Comparison of ENCODE assay signal across 1 mouse cellular context in the genomic region with DNA sequence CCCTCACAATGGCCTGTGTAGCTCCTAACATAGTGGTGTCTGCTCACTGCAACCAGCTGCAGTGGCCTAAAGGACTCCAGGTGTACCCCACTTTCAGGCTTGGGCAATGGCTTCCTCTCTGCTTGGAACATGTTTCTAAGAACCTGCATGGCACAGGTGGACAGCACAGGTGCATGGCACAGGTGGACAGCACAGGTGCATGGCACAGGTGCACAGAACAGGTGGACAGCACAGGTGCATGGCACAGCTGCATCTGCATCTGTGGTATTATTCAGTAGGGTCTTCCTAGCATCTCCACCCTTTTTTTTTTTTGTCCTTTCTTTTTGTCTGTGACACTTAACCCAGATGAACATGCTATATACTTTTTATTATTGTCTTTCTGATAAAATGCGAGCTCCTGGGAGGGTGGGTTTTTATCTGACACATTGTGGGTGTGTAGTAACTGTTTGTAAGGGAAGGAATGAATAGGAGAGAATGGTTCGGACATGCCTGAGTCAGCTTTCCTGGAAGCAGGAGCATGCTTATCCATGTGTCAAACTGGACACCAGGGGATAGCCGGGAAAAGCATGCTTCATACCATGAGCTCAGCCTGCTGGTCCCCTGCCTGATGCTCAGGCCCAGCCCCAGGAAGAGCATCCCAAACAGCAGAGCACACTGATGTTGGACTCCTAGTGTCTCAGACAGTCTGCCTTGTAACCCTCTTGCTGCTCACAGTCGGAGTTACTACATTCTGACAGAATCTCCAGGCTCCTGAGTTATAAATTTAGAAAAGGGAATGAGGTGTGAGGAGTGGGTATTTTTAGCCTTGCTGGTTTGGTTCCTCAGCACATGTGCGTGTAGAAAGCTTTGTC.
TF ChIP-seq lines count a peak whose summit lies in the region.

No protein-coding gene starts in this region.

TF ChIP-seq in CH12.LX, 34 proteins besides CTCF, POLR2A, EP300 and RAD21:
- no peak for TF ChIP-seq SIN3A (IDR thresholded peaks at IDR 0.05; ENCODE audit: low read length)
- TF ChIP-seq TCF12 (IDR thresholded peaks at IDR 0.05; ENCODE audit: low read depth, low read length): peak; percentile 87; the same call in 1 of the 2 replicates
